Mouse (Mus musculus) T-helper 1 cell (primary cell): ENCODE measurements at regions not wholly inside any gene's neighbourhood (a gene's known extent, or its start where the extent isn't known, plus 50 kb on each side); places are given as distances from the start of the nearest gene placed in this dataset.
"Not testable (repeated sequence)": the region's sequence is repeated elsewhere in the genome, so short reads cannot be mapped to it uniquely, and the experiment has no call there.

Experiments
- in situ Hi-C: fragments of 300-600 bp; cut with MboI, MseI; formaldehyde crosslinking; loops from one replicate; pipeline ENCODE4 v1.15.1; 2025; ENCODE audit warnings: high pct_unique_total_duplicates

DNA sequence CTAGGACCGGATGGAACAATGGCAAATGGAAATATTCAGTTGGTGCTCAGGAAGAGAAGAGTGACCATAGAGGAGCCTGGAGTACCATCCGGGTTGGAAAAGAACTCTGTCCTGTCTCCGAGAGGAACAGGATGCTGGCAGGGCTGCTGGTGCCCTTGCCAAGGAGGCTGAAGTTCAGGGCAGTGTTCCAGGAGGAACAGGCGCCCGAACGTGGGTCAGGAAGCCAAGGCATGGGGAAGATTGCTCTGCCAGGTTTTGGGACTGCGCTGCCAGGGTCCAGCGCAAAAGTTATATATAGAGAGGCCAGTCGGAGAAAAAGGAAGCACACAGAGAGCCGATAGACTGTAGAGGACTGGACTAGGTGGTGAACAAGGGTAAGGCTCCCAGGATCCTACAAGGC lies 92.3 kb upstream of the Mdm1 start:
- in situ Hi-C loops: no loop called here

DNA sequence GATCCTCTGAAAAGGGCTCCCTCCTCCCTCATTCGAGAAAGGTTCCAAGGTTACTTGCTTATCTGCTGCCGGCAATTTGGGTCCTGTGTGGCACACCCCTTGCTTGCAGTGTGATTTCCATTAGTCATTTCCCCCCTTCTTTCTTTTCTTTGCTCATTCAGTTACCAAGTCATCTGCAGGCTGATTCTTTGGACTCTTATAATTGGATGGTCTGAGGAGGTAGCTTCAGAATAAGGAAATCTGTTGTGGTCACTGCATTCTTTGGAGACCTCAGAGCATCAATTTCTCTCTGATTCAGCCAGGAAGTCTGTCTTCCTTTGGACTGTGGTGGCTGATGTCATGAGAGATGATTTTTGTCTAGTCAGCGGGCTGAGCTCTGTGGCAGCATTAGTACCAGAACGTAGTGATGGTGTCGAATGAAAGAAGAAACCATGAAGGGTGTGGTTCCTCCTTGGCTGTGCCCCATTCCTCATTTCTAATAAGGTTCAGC lies 91.4 kb upstream of the Mdm1 start:
- in situ Hi-C loops: no loop called here

DNA sequence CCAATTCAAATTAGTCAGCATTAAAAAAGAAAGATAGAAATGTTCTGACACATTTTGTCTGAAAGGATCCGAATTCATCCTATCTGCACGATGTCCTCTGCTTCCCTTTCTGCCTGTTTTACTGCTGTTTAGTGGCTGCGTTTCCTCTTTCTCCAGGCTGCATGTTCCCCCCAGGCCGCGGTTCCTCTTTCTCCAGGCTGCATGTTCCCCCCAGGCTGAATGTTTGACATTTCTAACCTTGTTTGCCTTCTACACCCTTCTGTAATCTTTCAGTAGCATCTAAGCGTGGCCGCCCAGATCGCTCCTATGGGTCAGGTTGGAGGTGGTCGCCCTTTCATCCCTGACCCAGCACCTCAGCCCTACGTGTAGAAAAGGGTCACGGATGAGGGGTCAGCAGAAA lies 89.6 kb upstream of the Mdm1 start:
- in situ Hi-C loops: no loop called here

DNA sequence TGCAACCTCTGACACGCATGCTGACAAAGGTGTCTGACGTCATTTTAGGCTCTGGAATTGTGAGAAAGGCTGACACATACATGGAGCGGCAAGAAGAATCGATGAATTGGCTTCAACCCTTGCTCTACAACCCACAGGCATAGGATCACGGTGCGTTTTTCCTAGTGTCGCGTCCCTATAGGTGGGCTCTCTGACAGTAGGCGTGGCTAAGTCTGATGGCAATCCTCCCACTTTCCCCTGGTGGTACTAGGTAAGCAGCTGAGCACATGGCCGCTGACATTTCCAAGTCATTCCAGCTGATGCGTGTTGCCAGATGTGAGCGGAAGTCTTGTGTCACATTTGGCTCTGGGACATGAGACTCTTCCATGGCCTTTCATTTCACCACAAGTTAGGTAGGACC lies 89.1 kb upstream of the Mdm1 start:
- in situ Hi-C loops: no loop called here

DNA sequence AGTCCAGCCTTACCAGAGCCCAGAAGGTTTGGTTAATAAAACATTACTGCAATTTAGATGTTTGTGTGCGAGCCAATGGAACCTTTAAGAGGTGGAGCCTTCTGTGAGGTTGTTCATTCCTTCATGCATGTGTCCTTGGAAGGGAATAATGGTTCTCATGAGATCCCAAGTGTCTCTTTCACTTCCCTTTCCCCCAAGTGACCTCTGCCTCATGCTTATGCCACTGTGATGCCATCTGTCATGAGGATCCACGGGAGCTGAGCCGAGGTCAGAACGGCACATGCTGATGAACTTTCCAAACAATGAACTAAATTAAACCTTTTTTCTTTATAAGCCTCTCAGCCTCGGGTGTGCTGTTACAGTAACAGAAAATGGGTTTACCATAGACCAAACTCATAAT lies 88.6 kb upstream of the Mdm1 start:
- in situ Hi-C loops: no loop called here

DNA sequence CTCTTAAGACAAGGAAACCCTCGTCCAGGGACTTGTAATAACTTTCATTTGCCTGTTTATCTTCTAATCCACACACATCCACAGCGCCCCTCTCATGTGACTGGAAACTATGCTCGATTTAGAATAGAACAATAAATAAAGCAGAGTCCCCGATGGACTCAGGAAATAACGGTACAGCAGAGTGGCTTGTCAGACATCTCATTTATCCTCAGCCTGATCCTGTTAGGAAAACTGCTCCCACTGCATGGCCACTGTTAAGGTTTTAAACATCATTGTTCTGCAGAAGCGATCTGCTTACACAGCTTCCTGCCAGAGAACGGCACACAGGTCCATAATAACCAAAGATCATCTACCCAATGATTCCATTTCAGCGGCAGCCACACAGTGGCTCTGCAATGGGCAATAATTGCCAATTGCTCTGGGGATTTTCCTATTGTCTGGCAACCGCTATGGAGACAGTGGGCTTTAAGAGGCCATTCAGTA lies 84.8 kb upstream of the Mdm1 start:
- in situ Hi-C loops: no loop called here

DNA sequence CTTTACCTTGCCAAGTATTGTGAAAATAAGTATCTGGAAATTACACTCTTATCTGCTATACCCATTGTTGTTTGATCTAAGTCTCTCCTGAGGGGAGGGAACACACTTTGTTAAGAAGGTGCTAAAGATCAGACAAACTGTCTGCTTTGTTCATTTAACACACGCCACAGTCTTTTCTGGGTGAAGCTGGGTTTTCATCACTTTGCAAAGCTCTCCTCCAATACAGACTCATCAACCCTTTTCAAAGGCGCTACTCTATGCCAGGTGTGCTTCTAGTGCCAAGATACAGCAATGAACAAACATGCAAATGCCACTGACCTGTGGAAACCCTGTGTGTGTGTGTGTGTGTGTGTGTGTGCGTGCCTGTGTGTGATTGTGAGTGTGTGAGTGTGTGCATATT lies 84.1 kb upstream of the Mdm1 start:
- in situ Hi-C loops: no loop called here

DNA sequence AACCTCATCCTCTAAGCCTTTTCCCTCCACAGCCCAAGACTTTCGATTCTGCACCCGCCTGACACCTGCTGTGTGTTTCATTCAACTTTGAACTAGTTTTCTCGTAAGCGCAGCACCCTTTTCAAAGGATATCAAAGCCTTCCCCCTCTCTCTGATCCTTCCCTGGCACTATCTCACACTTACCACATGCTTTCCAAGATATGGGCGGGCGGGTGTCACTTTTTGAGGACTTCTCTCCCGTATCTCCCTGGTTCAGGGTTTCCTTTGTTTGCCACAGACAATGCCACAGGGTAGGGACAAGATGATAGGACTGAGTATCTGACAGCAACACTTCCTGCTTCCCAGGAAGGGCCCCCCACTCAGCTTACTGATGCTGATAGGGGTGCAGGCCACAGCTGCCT lies 76.8 kb upstream of the Mdm1 start:
- in situ Hi-C loops: loop anchor here (5.0 kb wide), 1 partner anchor 88 kb away; no protein-coding TSS in a partner anchor

DNA sequence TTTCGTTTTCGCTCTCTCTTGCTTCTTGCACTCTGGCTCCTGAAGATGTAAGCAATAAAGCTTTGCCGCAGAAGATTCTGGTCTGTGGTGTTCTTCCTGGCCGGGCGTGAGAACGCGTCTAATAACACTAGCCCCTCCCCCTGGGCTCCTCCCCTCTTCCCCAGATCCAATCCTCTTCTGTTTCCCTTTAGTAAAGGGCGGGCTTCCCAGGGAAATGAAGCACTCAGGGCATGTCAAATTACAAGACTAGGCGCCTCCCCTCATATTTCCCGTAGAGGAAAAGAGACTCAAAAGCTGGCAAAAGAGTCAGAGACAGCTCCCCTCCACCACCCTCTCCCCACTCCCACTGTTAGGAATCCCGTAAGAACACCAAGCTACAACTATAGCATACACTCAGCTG lies 65.3 kb upstream of the Mdm1 start:
- in situ Hi-C loops: not testable (repeated sequence)

DNA sequence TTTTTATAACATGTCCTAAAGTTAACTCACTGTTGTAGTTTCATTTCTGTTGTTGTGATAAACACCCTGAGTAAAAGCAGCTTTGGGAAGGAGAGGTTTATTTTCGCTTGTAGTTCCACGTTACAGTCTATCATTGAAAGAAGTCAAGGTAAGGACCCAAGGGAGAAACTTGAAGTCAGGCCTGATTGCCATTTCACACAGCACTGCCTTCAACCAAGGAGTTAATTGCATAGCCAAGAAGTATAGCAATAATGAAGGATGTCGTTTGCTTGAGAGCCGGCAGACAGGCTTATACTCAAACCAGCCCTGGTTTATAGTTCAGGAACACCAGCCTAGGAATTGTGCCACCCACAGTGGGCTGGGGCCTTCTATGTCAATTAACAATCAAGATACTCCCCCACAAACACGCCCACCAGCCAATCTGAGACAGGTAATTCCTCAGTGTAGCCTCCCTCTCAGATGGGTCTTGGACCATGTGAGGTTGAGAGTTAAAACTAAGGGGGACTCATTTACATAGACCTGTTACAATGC lies 59.9 kb upstream of the Mdm1 start:
- in situ Hi-C loops: no loop called here

DNA sequence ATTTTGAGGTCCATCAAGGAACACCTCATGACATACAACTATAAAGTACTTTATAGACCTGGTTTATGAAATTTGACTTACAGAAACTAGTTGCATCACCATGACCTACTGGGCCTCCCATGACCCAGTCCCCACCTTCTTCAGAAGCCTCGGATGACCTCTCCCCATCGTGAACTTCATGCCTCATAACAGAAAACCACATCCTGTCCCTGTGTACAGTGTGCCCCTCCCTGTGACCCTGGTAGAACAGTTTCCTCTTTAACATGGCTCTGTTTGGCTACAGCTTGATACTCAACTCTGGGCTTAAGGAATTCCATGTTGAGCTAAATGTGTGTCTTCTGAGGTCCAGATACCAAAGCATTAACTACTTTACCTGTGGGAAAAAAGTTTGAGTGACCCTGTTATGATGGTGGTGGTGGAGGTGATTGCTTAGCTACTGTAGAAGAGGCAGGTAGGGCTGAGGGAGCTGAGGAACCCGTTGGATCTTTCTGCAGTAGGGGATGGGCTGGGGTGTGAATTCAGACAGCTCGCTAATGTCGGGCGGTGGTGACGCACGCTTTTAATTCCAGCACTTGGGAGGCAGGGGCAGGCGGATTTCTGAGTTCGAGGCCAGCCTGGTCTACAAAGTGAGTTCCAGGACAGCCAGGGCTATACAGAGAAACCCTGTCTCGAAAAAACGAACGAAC lies 58.4 kb upstream of the Mdm1 start:
- in situ Hi-C loops: no loop called here

DNA sequence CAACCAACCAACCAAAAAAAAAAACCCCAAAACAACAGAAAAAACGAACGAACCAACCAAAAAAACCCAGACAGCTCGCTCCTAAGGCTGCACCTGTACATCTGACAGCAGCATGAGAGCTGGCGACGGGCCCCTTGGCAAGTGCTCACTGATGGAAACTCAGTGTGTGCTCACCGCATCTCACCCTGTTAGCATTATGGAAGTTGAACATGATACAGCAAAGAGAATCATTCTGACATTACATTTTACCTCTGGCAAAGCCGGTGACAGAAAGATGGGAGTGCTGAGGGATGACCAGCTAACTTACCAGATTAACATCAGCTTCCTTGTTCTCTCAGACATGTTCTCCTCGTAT lies 57.9 kb upstream of the Mdm1 start:
- in situ Hi-C loops: no loop called here

DNA sequence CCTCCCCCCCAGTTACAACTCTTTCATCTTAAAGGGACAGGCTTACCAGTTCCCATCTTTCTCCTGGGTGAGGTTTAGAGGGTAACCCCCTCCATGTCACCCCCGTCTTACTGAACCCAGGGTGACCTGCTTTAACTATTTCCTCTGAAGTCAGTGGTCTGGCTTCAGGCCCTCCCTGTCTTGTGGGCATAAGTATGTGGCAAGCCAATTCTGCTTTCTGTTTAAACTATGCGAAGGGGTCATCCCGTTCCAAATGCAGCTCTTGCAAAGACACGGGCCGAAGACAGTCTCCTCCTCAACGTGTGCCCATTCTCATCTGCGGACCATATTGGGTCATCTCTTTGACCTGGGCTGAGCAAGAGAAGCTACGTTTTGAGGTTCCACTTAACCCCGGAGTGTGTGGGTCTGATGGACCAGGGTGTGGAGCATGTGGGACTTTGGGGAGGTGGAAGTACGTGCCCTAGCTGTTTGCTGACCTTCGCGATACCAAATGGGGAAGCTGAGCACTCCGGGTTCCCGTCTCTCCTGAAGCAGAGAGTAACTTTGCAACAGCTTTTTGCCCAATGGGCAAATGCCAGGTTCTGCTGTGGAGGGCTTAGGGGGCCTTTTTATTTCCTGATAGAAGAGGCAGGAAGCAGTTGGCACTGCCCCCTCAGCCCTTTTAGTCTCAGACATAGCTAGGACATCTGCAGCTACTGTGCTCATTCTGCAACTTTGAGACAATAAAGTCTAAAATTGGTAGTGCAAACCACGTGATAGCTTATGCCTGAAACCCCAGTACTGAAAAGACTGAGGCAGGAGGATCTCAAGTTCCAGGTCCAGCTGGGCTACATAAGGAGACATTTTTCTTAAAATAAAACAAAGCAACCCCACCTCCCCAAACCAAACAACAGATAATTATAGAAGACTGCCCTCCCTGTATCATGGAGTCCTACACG lies 56.3 kb upstream of the Mdm1 start:
- in situ Hi-C loops: no loop called here

DNA sequence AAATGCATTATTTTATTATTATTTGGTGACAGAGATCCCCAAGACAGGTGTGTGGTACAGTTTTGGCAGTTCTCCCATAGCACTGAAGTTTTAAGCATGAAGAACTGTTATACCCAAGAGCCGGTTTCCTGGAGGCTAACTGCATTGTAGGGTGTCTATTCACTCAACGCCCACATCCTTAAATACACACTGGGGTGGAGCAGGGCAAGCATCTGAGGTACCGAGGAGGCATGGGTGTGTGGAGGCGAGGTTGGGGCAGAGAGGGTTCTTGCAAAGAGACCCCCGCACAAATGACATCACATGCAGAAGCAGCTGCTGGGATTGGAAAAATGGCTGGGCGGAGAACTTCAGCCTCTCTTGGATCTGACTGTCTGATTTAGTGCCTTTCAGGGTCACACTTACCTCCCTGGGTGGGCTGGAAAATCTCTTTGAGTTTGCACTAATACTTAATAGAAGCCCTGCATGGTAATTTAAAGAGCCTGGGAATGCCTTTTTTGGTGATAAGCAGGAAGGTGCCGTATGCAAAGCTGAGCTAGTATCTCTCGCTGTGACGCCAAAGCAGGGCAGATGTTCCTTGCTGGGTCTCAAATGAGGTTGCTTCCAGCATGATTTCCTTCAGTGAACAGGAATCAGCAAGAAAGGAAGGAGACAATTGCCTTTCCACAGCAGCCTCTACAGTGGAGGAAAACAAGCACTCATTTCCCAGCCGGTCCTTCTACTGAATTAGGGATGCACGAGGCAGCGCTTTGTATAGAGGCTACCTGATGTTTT lies 53.9 kb upstream of the Mdm1 start:
- in situ Hi-C loops: no loop called here

DNA sequence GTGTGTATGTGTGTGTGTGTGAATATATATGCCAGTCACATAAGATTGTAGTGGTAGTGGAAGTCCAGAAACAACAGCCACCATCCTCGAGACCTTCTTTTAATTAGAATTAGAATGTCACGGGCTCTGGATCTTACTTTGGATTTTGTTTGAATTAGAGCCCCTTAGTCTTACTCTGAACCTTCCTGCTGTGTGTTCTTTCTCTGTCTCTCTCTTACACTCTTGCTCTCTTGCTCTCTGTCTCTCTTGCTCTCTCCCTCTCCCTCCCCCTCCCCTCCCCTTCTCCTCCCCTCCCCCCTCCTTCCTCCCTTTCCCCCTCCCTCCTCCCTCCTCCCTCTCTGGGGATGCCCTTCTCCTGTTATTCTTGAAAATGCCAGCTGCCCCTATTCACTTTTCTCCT lies 53.1 kb upstream of the Mdm1 start:
- in situ Hi-C loops: no loop called here

DNA sequence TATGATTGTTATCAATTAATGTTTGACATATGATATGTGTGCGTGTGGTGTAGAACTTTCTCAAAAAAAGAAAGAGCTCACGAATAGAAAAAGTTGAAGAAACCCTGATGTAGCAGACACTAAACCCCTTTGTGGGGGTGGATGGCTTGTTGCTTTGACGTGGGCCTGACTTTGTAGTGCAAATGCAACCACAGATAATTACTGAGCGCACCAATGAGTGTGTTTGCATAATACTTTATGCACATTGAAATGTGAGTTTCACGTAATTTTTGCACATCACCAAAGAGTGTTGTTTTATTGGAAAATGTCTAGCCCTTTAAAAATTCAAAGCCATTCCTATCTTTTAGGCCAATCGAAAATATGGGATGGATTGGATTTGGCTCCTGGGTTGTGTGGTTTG lies 51.7 kb upstream of the Mdm1 start:
- in situ Hi-C loops: no loop called here

DNA sequence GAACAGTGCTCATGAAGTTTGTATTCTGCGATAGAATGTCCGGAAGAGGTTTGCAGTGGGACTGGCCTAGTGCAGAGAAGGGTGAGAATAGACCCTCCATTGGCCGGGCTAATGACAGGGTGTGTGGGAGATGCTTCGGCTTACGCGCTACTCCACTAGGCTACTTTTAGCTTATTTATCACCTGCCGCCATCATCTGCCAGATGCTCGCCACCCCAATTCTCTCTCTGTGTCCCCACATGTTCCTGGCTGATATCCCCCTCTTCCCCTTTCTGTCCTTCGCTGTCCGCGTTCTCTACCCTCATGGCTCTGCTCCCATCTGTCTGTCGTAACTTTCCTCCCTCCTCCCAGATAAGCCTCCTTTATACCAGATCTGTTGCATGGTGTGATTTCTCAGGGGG lies 50.1 kb upstream of the Mdm1 start:
- in situ Hi-C loops: no loop called here
